Mouse (Mus musculus): ENCODE results near the gene Svbp. TPM values are rescaled to one million over a fixed set of nuclear protein-coding genes. Genes with fewer than 3 reads are reported as not detected.

Gene Svbp
- polyA plus RNA-seq (2015; fragmentation: Nextera tagmentation; extraction: Ambion mirVana): 256 and 267 TPM in 2 replicates

DNA sequence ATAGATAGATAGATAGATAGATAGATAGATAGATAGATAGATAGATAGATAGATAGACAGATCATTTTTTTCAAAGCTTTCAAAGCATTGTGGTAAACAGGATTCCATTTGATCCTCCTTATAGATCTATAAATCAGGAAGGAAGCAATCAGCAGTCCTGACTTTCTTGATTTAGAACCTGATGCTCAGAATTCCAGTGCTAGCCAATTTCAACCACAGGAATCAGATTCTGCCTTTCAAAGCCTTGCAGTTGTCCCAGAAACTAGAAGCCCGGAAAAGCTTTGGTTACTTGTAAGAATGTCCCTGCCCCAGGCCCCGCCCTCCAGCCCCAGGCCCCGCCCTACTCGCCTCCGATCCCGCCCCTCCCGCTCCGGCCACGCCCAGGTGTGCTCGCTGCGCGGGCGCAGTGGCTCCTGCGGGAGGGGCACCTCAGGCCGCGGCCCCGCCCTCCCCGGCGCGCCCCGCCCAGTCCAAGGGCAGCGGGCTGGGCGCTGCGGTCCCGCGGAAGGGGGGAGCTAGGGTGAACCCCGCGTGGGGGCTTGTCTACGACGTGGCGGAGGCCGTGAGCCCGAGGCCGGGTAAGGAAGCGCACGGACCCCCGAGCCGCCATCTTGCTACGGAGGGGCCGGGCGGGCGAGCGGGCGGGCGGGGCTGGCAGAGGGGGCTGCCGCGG, at the start of gene Svbp:
TSS of gene Svbp (plus strand) at position 398 of the 673 bp plus-strand sequence.
- 0% methylated on average over 37 of the region's 47 CpGs for WGBS
- no peaks in the 10 kb centered on the region for H3K36me3 ChIP-seq
- ATAC-seq (replicated peaks): peak; percentile 90

DNA sequence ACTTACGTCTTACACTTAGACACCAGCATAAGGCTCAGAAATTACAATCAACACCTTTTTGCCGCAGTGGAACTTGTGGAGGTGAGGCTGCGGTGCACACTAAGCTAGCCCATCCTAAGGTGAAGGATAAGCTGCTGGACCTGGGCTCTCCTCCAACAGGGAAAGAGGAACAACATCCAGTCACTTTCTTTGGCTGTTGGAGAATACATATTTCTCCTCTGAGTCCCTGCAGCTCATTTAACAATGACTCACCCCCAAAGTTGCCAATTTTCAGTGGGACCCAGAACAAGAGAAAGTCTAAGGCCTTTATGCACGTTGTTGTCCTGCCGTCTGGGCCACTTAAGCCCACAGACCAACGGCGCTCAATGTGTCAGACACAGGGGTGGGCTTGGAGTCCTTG, 48.3 kb upstream of the Svbp start:
- no peaks in the 10 kb centered on the region for H3K27me3 ChIP-seq
- H3K27ac ChIP-seq (replicated peaks): no peak overlapping the region
- no peak for ATAC-seq (replicated peaks)
- no peaks in the 10 kb centered on the region for H3K36me3 ChIP-seq
- H3K4me1 ChIP-seq: peaks cover 6% of the 10 kb centered on the region; the same call in 1 of the 2 replicates
- H3K9me3 ChIP-seq: no peaks in the 10 kb centered on the region
- no peak overlapping the region for H3K4me2 ChIP-seq (replicated peaks)
- WGBS: 82% methylated on average over 7 of the region's 7 CpGs
- H3K9ac ChIP-seq (replicated peaks): no peak overlapping the region
- H3K4me3 ChIP-seq: no peak overlapping the region

More for the DNA sequence above, at the start of gene Svbp:
- peak within 1 kb of the TSS; percentile 65 for H3K4me2 ChIP-seq (replicated peaks)
- H3K4me1 ChIP-seq: peaks cover 26% of the 10 kb centered on the region
- H3K4me3 ChIP-seq: peak within 1 kb of the TSS; percentile 75
- peak within 1 kb of the TSS; percentile 64 for H3K9ac ChIP-seq (replicated peaks)
- peak within 1 kb of the TSS; percentile 76 for H3K27ac ChIP-seq (replicated peaks)
- H3K9me3 ChIP-seq: no peaks in the 10 kb centered on the region
- H3K27me3 ChIP-seq: no peaks in the 10 kb centered on the region

DNA sequence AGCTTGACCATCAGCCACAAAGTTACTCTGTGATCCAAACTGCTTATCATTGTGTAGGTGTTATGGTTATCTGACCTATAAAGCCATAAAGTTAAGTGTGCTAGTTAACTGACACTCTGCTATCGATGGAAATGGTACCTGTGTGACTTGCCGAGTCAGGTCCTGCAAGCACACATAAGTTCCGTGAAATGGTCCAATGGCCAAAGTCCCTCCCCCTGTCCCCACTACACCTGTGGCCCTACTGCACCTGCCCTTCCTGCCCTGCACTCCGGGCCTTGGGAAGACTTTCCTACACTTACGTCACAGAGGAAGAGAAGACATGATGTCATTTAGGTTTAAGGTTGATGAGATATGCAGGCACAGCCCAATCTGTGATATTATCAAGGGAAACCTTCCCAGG, 47.8 kb upstream of the Svbp start:
- no peaks in the 10 kb centered on the region for H3K36me3 ChIP-seq
- H3K4me1 ChIP-seq: peaks cover 5% of the 10 kb centered on the region; the same call in 1 of the 2 replicates
- no peak for ATAC-seq (replicated peaks)
- no peak overlapping the region for H3K4me3 ChIP-seq
- H3K9me3 ChIP-seq: no peaks in the 10 kb centered on the region
- 96% methylated on average over 5 of the region's 5 CpGs for WGBS
- no peaks in the 10 kb centered on the region for H3K27me3 ChIP-seq
- H3K9ac ChIP-seq (replicated peaks): no peak overlapping the region
- H3K4me2 ChIP-seq (replicated peaks): no peak overlapping the region
- no peak overlapping the region for H3K27ac ChIP-seq (replicated peaks)

DNA sequence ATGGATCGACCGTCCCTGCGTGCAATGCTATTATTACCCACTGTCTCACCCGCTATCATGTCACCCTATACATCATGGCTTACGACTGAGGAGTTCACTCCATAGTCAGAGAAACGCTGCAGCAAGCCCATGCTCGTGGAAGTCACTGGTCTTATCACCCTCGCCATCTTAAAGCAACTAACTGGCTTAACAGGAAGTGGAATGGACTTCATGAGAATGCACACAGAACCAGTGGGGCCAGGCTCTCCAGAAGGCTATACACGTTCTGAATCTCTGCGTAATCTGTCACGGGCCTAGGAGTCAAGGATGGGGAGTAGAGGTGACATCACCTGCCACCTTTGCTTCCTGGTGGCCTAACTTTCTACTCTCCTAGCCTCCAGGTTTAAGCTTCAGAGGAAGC, 46.4 kb upstream of the Svbp start:
- Histone ChIP-seq H3K27ac (replicated peaks) (no peak overlapping the region), H3K4me1 (no peaks in the 10 kb centered on the region), H3K27me3 (no peaks in the 10 kb centered on the region), H3K36me3 (no peaks in the 10 kb centered on the region), H3K4me2 (replicated peaks) (no peak overlapping the region), H3K9me3 (no peaks in the 10 kb centered on the region), H3K4me3 (no peak overlapping the region), H3K9ac (replicated peaks) (no peak overlapping the region)
- 91% methylated on average over 11 of the region's 11 CpGs for WGBS
- ATAC-seq (replicated peaks): no peak

- no peak for ATAC-seq (replicated peaks)
- H3K9me3 ChIP-seq: no peaks in the 10 kb centered on the region
- H3K9ac ChIP-seq (replicated peaks): no peak overlapping the region
- no peak overlapping the region for H3K27ac ChIP-seq (replicated peaks)
- 27% methylated on average over 2 of the region's 2 CpGs for WGBS
- no peaks in the 10 kb centered on the region for H3K4me1 ChIP-seq
- H3K36me3 ChIP-seq: no peaks in the 10 kb centered on the region
- no peaks in the 10 kb centered on the region for H3K27me3 ChIP-seq
- H3K4me2 ChIP-seq (replicated peaks): no peak overlapping the region
- H3K4me3 ChIP-seq: no peak overlapping the region
These were observed 37.9 kb upstream of the Svbp start for GRCm38 (mm10) chr4:119157186-119157585.

GRCm38 (mm10) chr4:119157891-119158290, 37.2 kb upstream of the Svbp start:
- H3K9me3 ChIP-seq: no peaks in the 10 kb centered on the region
- H3K4me3 ChIP-seq: no peak overlapping the region
- no peaks in the 10 kb centered on the region for H3K36me3 ChIP-seq
- no peak overlapping the region for H3K9ac ChIP-seq (replicated peaks)
- H3K27ac ChIP-seq (replicated peaks): no peak overlapping the region
- no peak overlapping the region for H3K4me2 ChIP-seq (replicated peaks)
- WGBS: 85% methylated on average over 5 of the region's 5 CpGs
- no peaks in the 10 kb centered on the region for H3K27me3 ChIP-seq
- H3K4me1 ChIP-seq: no peaks in the 10 kb centered on the region
- ATAC-seq (replicated peaks): no peak

GRCm38 (mm10) chr4:119161358-119161757, 33.7 kb upstream of the Svbp start:
- H3K27me3 ChIP-seq: no peaks in the 10 kb centered on the region
- H3K4me3 ChIP-seq: no peak overlapping the region
- ATAC-seq (replicated peaks): no peak
- no peak overlapping the region for H3K27ac ChIP-seq (replicated peaks)
- no peak overlapping the region for H3K4me2 ChIP-seq (replicated peaks)
- no peak overlapping the region for H3K9ac ChIP-seq (replicated peaks)
- no peaks in the 10 kb centered on the region for H3K36me3 ChIP-seq
- 81% methylated on average over 3 of the region's 3 CpGs for WGBS
- H3K9me3 ChIP-seq: no peaks in the 10 kb centered on the region
- no peaks in the 10 kb centered on the region for H3K4me1 ChIP-seq

GRCm38 (mm10) chr4:119162990-119163389, 32.1 kb upstream of the Svbp start:
- H3K4me2 ChIP-seq (replicated peaks): no peak overlapping the region
- 68% methylated on average over 4 of the region's 4 CpGs for WGBS
- no peak for ATAC-seq (replicated peaks)
- H3K27ac ChIP-seq (replicated peaks): no peak overlapping the region
- no peaks in the 10 kb centered on the region for H3K9me3 ChIP-seq
- H3K27me3 ChIP-seq: no peaks in the 10 kb centered on the region
- no peaks in the 10 kb centered on the region for H3K36me3 ChIP-seq
- no peak overlapping the region for H3K4me3 ChIP-seq
- H3K4me1 ChIP-seq: no peaks in the 10 kb centered on the region
- no peak overlapping the region for H3K9ac ChIP-seq (replicated peaks)

GRCm38 (mm10) chr4:119165916-119166315, 29.2 kb upstream of the Svbp start:
- Histone ChIP-seq H3K9ac (replicated peaks) (no peak overlapping the region), H3K4me1 (no peaks in the 10 kb centered on the region), H3K9me3 (no peaks in the 10 kb centered on the region), H3K27ac (replicated peaks) (no peak overlapping the region), H3K4me3 (no peak overlapping the region), H3K36me3 (peaks cover 5% of the 10 kb centered on the region; the same call in 1 of the 2 replicates), H3K4me2 (replicated peaks) (no peak overlapping the region), H3K27me3 (no peaks in the 10 kb centered on the region)
- no peak for ATAC-seq (replicated peaks)
- 84% methylated on average over 7 of the region's 7 CpGs for WGBS

GRCm38 (mm10) chr4:119167068-119167467, 28.0 kb upstream of the Svbp start:
- H3K27me3 ChIP-seq: no peaks in the 10 kb centered on the region
- no peaks in the 10 kb centered on the region for H3K9me3 ChIP-seq
- H3K9ac ChIP-seq (replicated peaks): no peak overlapping the region
- H3K27ac ChIP-seq (replicated peaks): no peak overlapping the region
- H3K4me3 ChIP-seq: no peak overlapping the region
- H3K36me3 ChIP-seq: peaks cover 5% of the 10 kb centered on the region; the same call in 1 of the 2 replicates
- 86% methylated on average over 4 of the region's 4 CpGs for WGBS
- H3K4me1 ChIP-seq: peaks cover 6% of the 10 kb centered on the region; the same call in 1 of the 2 replicates
- no peak overlapping the region for H3K4me2 ChIP-seq (replicated peaks)
- ATAC-seq (replicated peaks): no peak

DNA sequence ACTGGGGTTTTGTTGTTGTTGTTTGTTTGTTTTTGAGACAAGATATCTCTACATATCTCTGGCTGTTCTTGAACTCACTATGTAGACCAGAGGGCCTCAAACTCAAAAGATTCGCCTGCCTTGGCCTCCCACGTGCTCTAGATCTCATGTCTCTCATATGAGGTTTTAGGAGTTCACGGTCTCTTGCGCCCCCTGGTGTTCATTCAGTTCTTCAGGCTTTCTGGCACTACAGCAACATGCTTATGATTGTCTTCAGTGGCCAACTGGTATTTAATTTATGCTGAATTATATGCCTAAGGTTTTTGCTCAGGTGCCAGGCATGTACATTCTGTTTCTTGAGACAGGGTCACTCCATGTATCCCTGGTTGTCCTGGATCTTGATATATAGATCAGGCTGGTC, 27.4 kb upstream of the Svbp start:
- 2% methylated on average over 4 of the region's 4 CpGs for WGBS
- peak; percentile 31; the same call in 1 of the 2 replicates for ATAC-seq (replicated peaks)
- no peaks in the 10 kb centered on the region for H3K27me3 ChIP-seq

DNA sequence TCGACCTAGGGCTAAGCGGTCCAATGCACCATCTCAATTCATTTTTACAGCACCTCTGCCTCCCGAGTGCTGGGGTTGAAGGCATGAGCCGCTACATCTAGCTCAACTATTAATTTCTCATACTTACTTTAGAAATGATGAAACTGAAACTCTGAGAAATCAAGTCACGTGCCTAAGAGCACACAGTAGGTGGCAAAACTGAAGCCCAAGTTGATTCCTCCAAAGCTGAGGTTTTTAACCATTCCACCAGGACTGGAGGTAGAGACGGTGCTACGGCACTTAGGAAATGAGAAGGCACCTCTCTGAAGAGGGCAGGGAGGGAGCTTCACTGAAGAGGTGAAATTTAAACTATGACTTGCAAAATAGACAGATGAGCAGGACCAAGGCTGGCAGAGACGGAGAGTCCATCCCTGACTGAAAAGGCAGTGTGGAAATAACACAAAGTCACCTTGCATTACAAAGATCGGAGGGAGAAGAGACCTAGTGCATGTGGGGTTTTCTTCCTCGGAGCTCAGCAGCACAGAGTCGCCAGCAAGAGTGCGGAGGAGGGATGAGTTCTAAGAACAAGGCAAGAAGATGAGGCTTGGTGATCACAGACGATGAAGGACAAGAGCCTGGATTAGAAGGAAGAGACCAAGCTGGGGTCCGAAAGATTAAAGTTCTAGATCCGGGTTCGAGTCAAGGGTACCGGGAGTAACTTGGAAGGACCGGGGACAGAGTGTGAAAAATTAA, 22.0 kb upstream of the Svbp start:
- Histone ChIP-seq H3K4me3 (peak overlapping the region; percentile 71), H3K9me3 (no peaks in the 10 kb centered on the region), H3K36me3 (peaks cover 5% of the 10 kb centered on the region; the same call in 1 of the 2 replicates), H3K27ac (replicated peaks) (no peak overlapping the region), H3K9ac (replicated peaks) (peak overlapping the region; percentile 81), H3K4me2 (replicated peaks) (peak overlapping the region; percentile 66), H3K27me3 (no peaks in the 10 kb centered on the region), H3K4me1 (peaks cover 20% of the 10 kb centered on the region)
- ATAC-seq (replicated peaks): no peak
- 42% methylated on average over 18 of the region's 18 CpGs for WGBS

More for the DNA sequence above, 27.4 kb upstream of the Svbp start:
- no peaks in the 10 kb centered on the region for H3K9me3 ChIP-seq
- no peak overlapping the region for H3K9ac ChIP-seq (replicated peaks)
- H3K27ac ChIP-seq (replicated peaks): no peak overlapping the region
- no peak overlapping the region for H3K4me2 ChIP-seq (replicated peaks)
- peaks cover 10% of the 10 kb centered on the region for H3K4me1 ChIP-seq
- H3K36me3 ChIP-seq: peaks cover 5% of the 10 kb centered on the region; the same call in 1 of the 2 replicates
- H3K4me3 ChIP-seq: no peak overlapping the region
